In the genomic region with DNA sequence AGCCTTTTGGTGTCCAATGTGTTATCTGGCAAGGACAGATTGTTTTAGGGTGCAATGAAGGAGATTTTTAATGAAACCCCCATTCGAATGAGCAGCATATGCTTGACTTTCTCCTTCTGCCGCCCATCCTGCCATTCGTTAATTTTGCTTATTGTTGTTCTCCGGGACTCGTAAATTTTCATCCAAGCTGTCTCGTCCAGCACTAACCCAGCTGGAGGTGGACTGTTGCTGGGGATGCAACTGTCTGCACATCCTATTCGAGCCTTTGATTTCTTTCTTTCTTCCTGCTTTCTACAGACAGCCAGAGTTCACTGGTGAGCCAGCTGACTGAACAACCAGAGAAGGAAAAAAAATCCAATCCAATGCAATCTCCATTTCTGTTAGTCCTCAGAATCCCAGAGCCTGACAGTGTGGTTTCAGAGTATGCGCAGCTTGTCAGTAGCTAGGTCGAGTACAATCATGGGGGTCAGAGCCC, we compare ENCODE assay signal across 9 mouse cellular contexts.
DNase-seq lines count a peak whose midpoint lies in the region; ATAC-seq lines count a peak whose summit lies in the region.
"Had no signal": no experiment of that assay in that cellular context is flagged by ENCODE, and none has a peak within 500 bp of the region (broad histone marks: within the 10 kb centered on the region; RNA-seq: fewer than 3 reads in every experiment).

No protein-coding gene starts in this region.

- H3K27me3 ChIP-seq in midbrain, embryonic 14.5 days (ENCODE audit: control insufficient read depth, insufficient read depth, low read length): no peaks in the 10 kb centered on the region
- H3K27me3 ChIP-seq in midbrain, embryonic 10.5 days (ENCODE audit: low read depth, poor library complexity, severe bottlenecking): no peaks in the 10 kb centered on the region
- H3K27me3 ChIP-seq: megakaryocyte, embryonic 14.5 days had no signal

- peak; percentile 0 for DNase-seq in gastrocnemius, adult 18-20 months (ENCODE audit: low spot score)
- no peak for DNase-seq in gastrocnemius, postnatal 10 days
- peak; percentile 16 for DNase-seq in midbrain, embryonic 14.5 days
- no peak for DNase-seq in midbrain, embryonic 10.5 days (ENCODE audit: low spot score)
- DNase-seq in layer of hippocampus, postnatal 10 days (ENCODE audit: low spot score in 2 of 2): peak; percentile 49 to 51
- DNase-seq in right cerebral cortex, postnatal 25 days: peak; percentile 5
- DNase-seq in adrenal gland, adult 18-20 months (ENCODE audit: low spot score in 2 of 2): no peak
- no peak for DNase-seq in lung, postnatal 14 days

- H3K4me3 ChIP-seq in midbrain, embryonic 14.5 days (replicated peaks; ENCODE audit: low read depth, low read length): no peak overlapping the region
- no peak overlapping the region for H3K4me3 ChIP-seq in midbrain, embryonic 10.5 days
- H3K4me3 ChIP-seq: megakaryocyte, embryonic 14.5 days had no signal

- peak overlapping the region; percentile 32; the same call in 1 of the 2 replicates for H3K27ac ChIP-seq in midbrain, embryonic 14.5 days (replicated peaks; ENCODE audit: low read depth, low read length)
- no peak overlapping the region for H3K27ac ChIP-seq in midbrain, embryonic 10.5 days (replicated peaks)

- no peak for ATAC-seq in midbrain, embryonic 14.5 days (ENCODE audit: low FRiP score, low TSS enrichment)

- peak overlapping the region; percentile 3; the same call in 1 of the 2 replicates for H3K4me2 ChIP-seq in midbrain, embryonic 14.5 days (ENCODE audit: low read length)

- H3K4me1 ChIP-seq in midbrain, embryonic 14.5 days (ENCODE audit: control insufficient read depth, insufficient read depth, low read length): peaks cover 5% of the 10 kb centered on the region; the same call in 1 of the 2 replicates
- H3K4me1 ChIP-seq in midbrain, embryonic 10.5 days: no peaks in the 10 kb centered on the region
- H3K4me1 ChIP-seq: megakaryocyte, embryonic 14.5 days had no signal

- no peaks in the 10 kb centered on the region for H3K9me3 ChIP-seq in midbrain, embryonic 14.5 days (ENCODE audit: control insufficient read depth, low read length)
- no peaks in the 10 kb centered on the region for H3K9me3 ChIP-seq in midbrain, embryonic 10.5 days (replicated peaks)
- H3K9me3 ChIP-seq: megakaryocyte, embryonic 14.5 days had no signal

- no peaks in the 10 kb centered on the region for H3K36me3 ChIP-seq in midbrain, embryonic 14.5 days (ENCODE audit: control insufficient read depth, insufficient read depth, low read length)
- no peaks in the 10 kb centered on the region for H3K36me3 ChIP-seq in midbrain, embryonic 10.5 days

- H3K9ac ChIP-seq in midbrain, embryonic 14.5 days (replicated peaks; ENCODE audit: low read length): no peak overlapping the region

- 71% methylated on average over 9 of the region's 9 CpGs for WGBS in midbrain, embryonic 14.5 days
- WGBS in midbrain, embryonic 10.5 days: 86% methylated on average over 9 of the region's 9 CpGs

Comparison
In these comparisons a context has a peak if more than half of its experiments do, and no peak if none do; other contexts are left out.
1. DNase-seq: peak in gastrocnemius, adult 18-20 months (single experiment), midbrain, embryonic 14.5 days (single experiment), layer of hippocampus, postnatal 10 days (2 of 2) and right cerebral cortex, postnatal 25 days (single experiment); none in gastrocnemius, postnatal 10 days (single experiment), midbrain, embryonic 10.5 days (single experiment), adrenal gland, adult 18-20 months (0 of 2) and lung, postnatal 14 days (single experiment).